Mouse (Mus musculus) midbrain, postnatal 0 days (tissue): ENCODE measurements around the gene Cfap97d1. TPM values are rescaled to one million over a fixed set of nuclear protein-coding genes. Genes with fewer than 3 reads are reported as not detected.

Experiments used
- ATAC-seq: fragments of 200-750 bp; cut with Nextera tagmentation; 2 replicates; pipeline ENCODE4 v1.8.0; 2017; ENCODE audit warnings: moderate number of reproducible peaks, mild to moderate bottlenecking, moderate TSS enrichment, moderate library complexity; ENCODE audit not compliant: low FRiP score
- DNase-seq: peaks from one replicate; pipeline ENCODE4 v3.0.0-alpha.2; 2015; ENCODE audit warnings: low spot score
- H3K27ac ChIP-seq: fragments of 300-500 bp; sonication (generic); 2 replicates; pipeline ENCODE4 v1.5.1; 2014; ENCODE audit warnings: low read depth, mild to moderate bottlenecking, low read length, mixed read lengths
- H3K27me3 ChIP-seq: fragments of 300-500 bp; sonication (generic); 2 replicates; pipeline ENCODE4 v1.6.1; 2014; ENCODE audit warnings: low read length, control low read depth, mixed read lengths; ENCODE audit not compliant: insufficient read depth
- H3K36me3 ChIP-seq: fragments of 300-500 bp; sonication (generic); 2 replicates; pipeline ENCODE4 v1.6.1; 2014; ENCODE audit warnings: low read length, control low read depth, mixed read lengths; ENCODE audit not compliant: insufficient read depth
- H3K4me1 ChIP-seq: fragments of 300-500 bp; sonication (generic); 2 replicates; pipeline ENCODE4 v1.6.1; 2014; ENCODE audit warnings: mild to moderate bottlenecking, control low read depth, antibody characterized with exemption, low read length, mixed read lengths; ENCODE audit not compliant: insufficient read depth
- H3K4me2 ChIP-seq: fragments of 300-500 bp; sonication (generic); 2 replicates; pipeline ENCODE4 v1.6.1; 2014; ENCODE audit warnings: low read depth, mild to moderate bottlenecking, low read length, mixed read lengths; ENCODE audit not compliant: poor library complexity, severe bottlenecking
- H3K4me3 ChIP-seq: fragments of 300-500 bp; sonication (generic); 2 replicates; pipeline ENCODE4 v1.5.1; 2014; ENCODE audit warnings: low read depth, mild to moderate bottlenecking, low read length, moderate library complexity
- H3K9ac ChIP-seq: fragments of 300-500 bp; sonication (generic); replicated peaks from 2 replicates; pipeline ENCODE4 v1.6.1; 2014; ENCODE audit warnings: mild to moderate bottlenecking, low read length, moderate library complexity, mixed read lengths; ENCODE audit not compliant: poor library complexity, severe bottlenecking
- H3K9me3 ChIP-seq: fragments of 300-500 bp; sonication (generic); 2 replicates; pipeline ENCODE4 v1.6.1; 2016; ENCODE audit warnings: low read length, control low read depth
- CTCF ChIP-seq: IDR thresholded peaks from 2 replicates; pipeline ENCODE4 v1.5.1; 2016; ENCODE audit warnings: antibody characterized with exemption, mild to moderate bottlenecking
- WGBS: fragments of 180-500 bp; shearing (Covaris S2); extraction: QIAGEN DNeasy Blood & Tissue Kit; methylation state at CpG from one replicate; pipeline ENCODE4 v1.1.7; 2014; 5-methylcytosine and 5-hydroxymethylcytosine counted together
- polyA plus RNA-seq: library from polyadenylated mRNA; unstranded; fragments of >200 nt; fragmentation: Nextera tagmentation; extraction: Ambion mirVana; gene quantifications from 2 replicates; pipeline ENCODE4 v1.2.1, GENCODE M21; 2015
- total RNA-seq: library from RNA; depleted of rRNA; stranded (reverse); fragments of >200 nt; gene quantifications from 2 replicates; pipeline ENCODE4 v1.2.3, GENCODE M21; 2014; rRNA removed

The Cfap97d1 gene
- total and polyA plus RNA-seq, 2 experiments from 2014 or later = not detected

- Histone ChIP-seq H3K4me1 (no peaks in the 10 kb centered on the region), H3K36me3 (no peaks in the 10 kb centered on the region), H3K4me3 (no peak overlapping the region), H3K9ac (no peak overlapping the region), H3K27ac (no peak overlapping the region), H3K27me3 (no peaks in the 10 kb centered on the region), H3K9me3 (0 out of 2 replicates have a peak, but pooled peaks cover 2% of the 10 kb centered on the region), H3K4me2 (no peak overlapping the region)
- no peak for ATAC-seq
- no peak for DNase-seq
- WGBS = 81% methylated on average over 4 of the region's 4 CpGs
- no peak; the same call in 1 of the 2 replicates for TF ChIP-seq CTCF
Measured at GRCm38 (mm10) chr11:102040646-102041045, 56.6 kb downstream of the Cfap97d1 start.

GRCm38 (mm10) chr11:102041350-102041949 lies 57.4 kb downstream of the Cfap97d1 start, which contains the start of gene Cd300lg:
Gene Cd300lg (plus strand): TSS chr11:102041509.
- 64% methylated on average over 5 of the region's 5 CpGs for WGBS
- no peak for DNase-seq
- no peaks in the 10 kb centered on the region for H3K4me1 ChIP-seq
- H3K27ac ChIP-seq = no peak within 1 kb of the TSS
- no peak within 1 kb of the TSS for H3K4me2 ChIP-seq
- ATAC-seq = no peak
- no peaks in the 10 kb centered on the region for H3K36me3 ChIP-seq
- H3K27me3 ChIP-seq = no peaks in the 10 kb centered on the region
- no peak within 1 kb of the TSS for H3K9ac ChIP-seq
- 0 out of 2 replicates have a peak, but pooled peaks cover 3% of the 10 kb centered on the region for H3K9me3 ChIP-seq
- no peak within 1 kb of the TSS for H3K4me3 ChIP-seq
- no peak for TF ChIP-seq CTCF

Other genes with a start within 250 kb of the Cfap97d1 start
- 25.6 and 30.4 TPM in 2 replicates for gene Etv4, start 198.9 kb upstream of the Cfap97d1 start, total RNA-seq
- 18.4 and 18.5 TPM in 2 replicates for gene Etv4, start 198.9 kb upstream of the Cfap97d1 start, polyA plus RNA-seq
- 0.66 and 1.0 TPM in 2 replicates for gene Meox1, start 89.9 kb upstream of the Cfap97d1 start, total RNA-seq
- gene Meox1, start 89.9 kb upstream of the Cfap97d1 start, polyA plus RNA-seq = 0.83 and 1.2 TPM in 2 replicates
- 0.11 TPM in 1 of 2 replicates, not detected in the other for gene Sost, start 17.3 kb upstream of the Cfap97d1 start, total RNA-seq
- gene Sost, start 17.3 kb upstream of the Cfap97d1 start, polyA plus RNA-seq = 0.12 TPM in 1 of 2 replicates, not detected in the other
- gene Dusp3, start 2.7 kb downstream of the Cfap97d1 start, total RNA-seq = 36.3 and 54.3 TPM in 2 replicates
- gene Dusp3, start 2.7 kb downstream of the Cfap97d1 start, polyA plus RNA-seq = 44.1 and 48.5 TPM in 2 replicates
- 68.2 and 71.9 TPM in 2 replicates for gene Mpp3, start 44.2 kb downstream of the Cfap97d1 start, total RNA-seq
- gene Mpp3, start 44.2 kb downstream of the Cfap97d1 start, polyA plus RNA-seq = 53.9 and 54.7 TPM in 2 replicates
- gene Cd300lg, start 57.2 kb downstream of the Cfap97d1 start, total RNA-seq = 0.14 TPM in 1 of 2 replicates, not detected in the other
- 0.25 TPM in 2 replicates for gene Cd300lg, start 57.2 kb downstream of the Cfap97d1 start, polyA plus RNA-seq
- 59.1 and 68.4 TPM in 2 replicates for gene Mpp2, start 104.2 kb downstream of the Cfap97d1 start, total RNA-seq
- 33.9 and 40.7 TPM in 2 replicates for gene Mpp2, start 104.2 kb downstream of the Cfap97d1 start, polyA plus RNA-seq
- gene Ppy, start 117.0 kb downstream of the Cfap97d1 start, total RNA-seq = not detected in 2 replicates
- not detected in 2 replicates for gene Ppy, start 117.0 kb downstream of the Cfap97d1 start, polyA plus RNA-seq
- gene Pyy, start 123.6 kb downstream of the Cfap97d1 start, total RNA-seq = not detected in 2 replicates
- not detected in 2 replicates for gene Pyy, start 123.6 kb downstream of the Cfap97d1 start, polyA plus RNA-seq
- gene Nags, start 161.2 kb downstream of the Cfap97d1 start, total RNA-seq = 0.14 and 0.16 TPM in 2 replicates
- 0.09 and 0.11 TPM in 2 replicates for gene Nags, start 161.2 kb downstream of the Cfap97d1 start, polyA plus RNA-seq
- 35.2 and 41.1 TPM in 2 replicates for gene Tmem101, start 172.1 kb downstream of the Cfap97d1 start, total RNA-seq
- 42.4 and 44.4 TPM in 2 replicates for gene Tmem101, start 172.1 kb downstream of the Cfap97d1 start, polyA plus RNA-seq
- gene Lsm12, start 201.0 kb downstream of the Cfap97d1 start, total RNA-seq = 77.7 and 86.2 TPM in 2 replicates
- 130 and 147 TPM in 2 replicates for gene Lsm12, start 201.0 kb downstream of the Cfap97d1 start, polyA plus RNA-seq
- gene G6pc3, start 205.3 kb downstream of the Cfap97d1 start, total RNA-seq = 43.1 and 68.5 TPM in 2 replicates
- gene G6pc3, start 205.3 kb downstream of the Cfap97d1 start, polyA plus RNA-seq = 42.0 and 48.7 TPM in 2 replicates
- 183 and 263 TPM in 2 replicates for gene Hdac5, start 245.9 kb downstream of the Cfap97d1 start, total RNA-seq
- 61.9 and 65.9 TPM in 2 replicates for gene Hdac5, start 245.9 kb downstream of the Cfap97d1 start, polyA plus RNA-seq